Mouse (Mus musculus): ENCODE results near the gene Ciao1. TPM values are rescaled to one million over a fixed set of nuclear protein-coding genes. Genes with fewer than 3 reads are reported as not detected.
"Not testable (repeated sequence)": the region's sequence is repeated elsewhere in the genome, so short reads cannot be mapped to it uniquely, and the experiment has no call there.

Gene Ciao1
- total and polyA plus RNA-seq, 2 experiments from 2014 or later, result 30.0 to 53.0 TPM

DNA sequence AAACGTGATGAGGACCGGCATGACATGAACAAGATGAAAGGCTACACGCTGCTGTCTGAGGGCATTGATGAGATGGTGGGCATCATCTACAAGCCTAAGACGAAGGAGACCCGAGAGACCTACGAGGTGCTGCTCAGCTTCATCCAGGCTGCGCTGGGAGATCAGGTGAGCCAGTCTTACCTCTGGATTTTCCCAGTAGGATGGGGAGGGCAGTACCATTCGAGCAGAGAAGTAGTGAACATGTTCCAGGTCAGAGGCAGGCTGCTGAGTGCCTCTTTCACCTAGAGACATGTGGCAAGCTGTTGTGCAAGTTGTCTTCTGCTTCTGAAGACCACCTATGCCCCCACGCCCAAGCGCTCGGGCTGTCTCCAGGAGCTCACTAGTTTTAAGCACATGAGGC lies 36.9 kb downstream of the Ciao1 start:
- TF ChIP-seq CTCF (IDR thresholded peaks at IDR 0.05; ENCODE audit: low read depth), result no peak
- Histone ChIP-seq H3K27me3 (ENCODE audit: insufficient read depth, low read length) (no peaks in the 10 kb centered on the region), H3K4me3 (ENCODE audit: low read length) (no peak overlapping the region), H3K4me2 (ENCODE audit: low read depth, low read length) (no peak overlapping the region), H3K36me3 (ENCODE audit: insufficient read depth, low read length) (peaks cover 44% of the 10 kb centered on the region), H3K27ac (no peak overlapping the region), H3K9me3 (ENCODE audit: low read length) (no peaks in the 10 kb centered on the region), H3K9ac (replicated peaks; ENCODE audit: low read length) (no peak overlapping the region), H3K4me1 (ENCODE audit: insufficient read depth, low read length) (peaks cover 9% of the 10 kb centered on the region)
- ATAC-seq (no peak), DNase-seq (ENCODE audit: low spot score) (no peak)
- 93% methylated on average over 11 of the region's 11 CpGs for WGBS

DNA sequence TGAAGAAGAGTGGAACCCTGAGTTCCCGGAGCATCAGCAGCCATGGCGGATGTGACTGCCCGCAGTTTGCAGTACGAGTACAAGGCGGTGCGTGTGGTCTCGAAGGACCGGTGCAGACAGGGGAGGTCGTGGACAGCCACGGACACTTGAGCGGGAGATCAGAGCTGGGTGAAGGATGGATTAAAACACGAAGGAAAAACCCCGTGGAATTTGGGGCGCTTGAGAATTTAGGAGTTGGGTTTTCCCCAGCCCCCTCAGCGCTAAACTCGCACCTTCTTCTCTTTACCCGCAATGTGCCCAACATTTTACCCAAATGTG lies 39.2 kb downstream of the Ciao1 start:
- Histone ChIP-seq H3K9ac (replicated peaks; ENCODE audit: low read length) (peak overlapping the region; percentile 71), H3K27me3 (ENCODE audit: insufficient read depth, low read length) (no peaks in the 10 kb centered on the region), H3K36me3 (ENCODE audit: insufficient read depth, low read length) (peaks cover 25% of the 10 kb centered on the region), H3K4me1 (ENCODE audit: insufficient read depth, low read length) (peaks cover 9% of the 10 kb centered on the region), H3K4me2 (ENCODE audit: low read depth, low read length) (peak overlapping the region; percentile 82), H3K4me3 (ENCODE audit: low read length) (peak overlapping the region; percentile 78), H3K9me3 (ENCODE audit: low read length) (no peaks in the 10 kb centered on the region), H3K27ac (peak overlapping the region; percentile 78)
- no peak for ATAC-seq
- no peak for TF ChIP-seq CTCF (IDR thresholded peaks at IDR 0.05; ENCODE audit: low read depth)
- under 1% methylated on average over 17 of the region's 17 CpGs for WGBS
- DNase-seq (ENCODE audit: low spot score), result no peak

DNA sequence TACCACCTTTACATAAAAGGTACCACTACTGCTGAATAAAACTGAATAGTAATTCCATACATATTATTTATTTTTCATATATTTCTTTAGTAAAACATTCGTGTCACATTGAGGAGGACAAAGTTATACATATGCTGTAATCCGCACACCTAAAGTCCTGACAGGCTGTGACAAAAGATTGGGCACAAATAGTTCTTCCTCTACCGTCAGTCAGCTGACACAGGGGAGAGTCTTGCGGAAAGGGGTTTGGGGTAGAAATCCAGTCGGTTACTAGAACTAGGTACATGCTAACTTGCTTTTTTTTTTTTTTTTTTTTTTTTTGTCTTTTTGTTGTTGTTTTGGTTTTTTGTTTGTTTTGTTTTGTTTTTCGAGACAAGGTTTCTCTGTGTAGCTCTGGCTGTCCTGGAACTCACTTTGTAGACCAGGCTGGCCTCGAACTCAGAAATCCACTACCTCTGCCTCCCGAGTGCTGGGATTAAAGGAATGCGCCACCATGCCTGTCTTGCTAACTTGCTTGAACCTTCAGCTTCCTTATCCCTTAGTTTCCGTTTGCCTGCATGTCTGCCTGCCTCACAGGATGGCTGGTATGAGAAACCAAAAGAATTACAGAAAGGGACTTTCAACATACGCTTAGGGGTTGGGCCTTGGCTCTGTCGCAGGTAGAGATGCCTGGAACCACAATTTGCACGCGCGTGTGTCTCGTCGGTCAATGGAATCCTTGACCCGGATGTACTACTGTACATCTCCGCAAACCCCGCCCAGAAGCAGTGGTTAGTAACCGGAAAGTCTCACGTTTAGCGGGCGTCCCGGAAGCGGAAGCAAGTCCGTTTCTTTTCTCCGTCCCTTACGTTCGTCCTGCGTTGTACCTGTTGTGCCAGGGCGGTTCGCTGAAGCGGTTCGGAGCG lies 39.8 kb downstream of the Ciao1 start, which contains the start of the genes 1810024B03Rik and Snrnp200:
1810024B03Rik (minus strand) TSS at position 734 of the 905 bp plus-strand sequence.
Snrnp200 (plus strand) TSS at position 840 of the 905 bp plus-strand sequence.
- peak within 1 kb of the TSS; percentile 78 for H3K4me3 ChIP-seq (ENCODE audit: low read length)
- peak within 1 kb of the TSS; percentile 82 for H3K4me2 ChIP-seq (ENCODE audit: low read depth, low read length)
- peaks cover 24% of the 10 kb centered on the region for H3K36me3 ChIP-seq (ENCODE audit: insufficient read depth, low read length)
- H3K4me1 ChIP-seq (ENCODE audit: insufficient read depth, low read length), result peaks cover 9% of the 10 kb centered on the region
- H3K27me3 ChIP-seq (ENCODE audit: insufficient read depth, low read length), result no peaks in the 10 kb centered on the region
- 12% methylated on average over 36 of the region's 36 CpGs for WGBS
- peak within 1 kb of the TSS; percentile 80 for H3K27ac ChIP-seq
- TF ChIP-seq CTCF (IDR thresholded peaks at IDR 0.05; ENCODE audit: low read depth), result no peak
- no peaks in the 10 kb centered on the region for H3K9me3 ChIP-seq (ENCODE audit: low read length)
- H3K9ac ChIP-seq (replicated peaks; ENCODE audit: low read length), result peak within 1 kb of the TSS; percentile 71
- ATAC-seq (peak; percentile 99), DNase-seq (ENCODE audit: low spot score) (peak; percentile 99)

DNA sequence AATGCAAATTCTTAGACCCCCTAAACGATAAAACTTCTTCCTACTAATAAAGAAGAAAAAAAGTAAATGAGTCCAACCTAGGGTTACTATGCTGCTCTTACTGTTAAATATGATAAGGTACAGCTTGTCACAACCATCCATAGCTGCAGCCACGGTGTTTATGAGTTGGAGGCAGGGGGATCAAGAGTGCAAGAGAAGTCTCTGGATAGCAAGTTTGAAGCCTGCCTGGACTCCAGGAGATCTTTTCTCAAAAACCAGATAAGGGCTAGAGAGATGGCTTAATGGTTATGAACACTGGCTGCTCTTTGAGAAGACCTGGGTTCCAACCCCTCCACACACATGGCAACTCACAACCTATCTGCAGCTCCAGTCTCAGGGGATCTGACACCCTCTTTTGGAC lies 40.7 kb downstream of the Ciao1 start:
- Histone ChIP-seq H3K4me1 (ENCODE audit: insufficient read depth, low read length) (peaks cover 9% of the 10 kb centered on the region), H3K4me2 (ENCODE audit: low read depth, low read length) (no peak overlapping the region), H3K4me3 (ENCODE audit: low read length) (no peak overlapping the region), H3K9ac (replicated peaks; ENCODE audit: low read length) (no peak overlapping the region), H3K9me3 (ENCODE audit: low read length) (no peaks in the 10 kb centered on the region), H3K27me3 (ENCODE audit: insufficient read depth, low read length) (no peaks in the 10 kb centered on the region), H3K36me3 (ENCODE audit: insufficient read depth, low read length) (peaks cover 16% of the 10 kb centered on the region), H3K27ac (no peak overlapping the region)
- DNase-seq (ENCODE audit: low spot score), result no peak
- no peak for ATAC-seq
- 96% methylated on average over 2 of the region's 2 CpGs for WGBS
- TF ChIP-seq CTCF (IDR thresholded peaks at IDR 0.05; ENCODE audit: low read depth), result no peak

DNA sequence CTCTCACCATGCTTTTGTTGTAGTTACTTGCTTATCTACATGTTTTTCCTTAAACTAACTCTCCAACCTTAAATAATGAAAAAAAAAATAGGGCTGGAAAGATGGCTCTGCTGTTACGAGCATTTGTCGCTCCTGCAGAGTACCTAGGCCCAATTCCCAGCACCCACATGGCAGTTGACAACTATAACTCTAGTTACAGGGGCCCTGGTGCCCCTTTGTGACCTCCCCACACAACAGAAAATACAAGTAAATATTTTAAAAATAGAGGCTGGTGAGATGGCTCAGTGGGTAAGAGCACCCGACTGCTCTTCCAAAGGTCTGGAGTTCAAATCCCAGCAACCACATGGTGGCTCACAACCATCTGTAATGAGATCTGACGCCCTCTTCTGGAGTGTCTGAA lies 41.7 kb downstream of the Ciao1 start:
- not testable (repeated sequence) for H3K4me3 ChIP-seq (ENCODE audit: low read length); H3K27ac ChIP-seq; H3K9me3 ChIP-seq (ENCODE audit: low read length); ATAC-seq; DNase-seq (ENCODE audit: low spot score); H3K36me3 ChIP-seq (ENCODE audit: insufficient read depth, low read length); H3K27me3 ChIP-seq (ENCODE audit: insufficient read depth, low read length); H3K9ac ChIP-seq (replicated peaks; ENCODE audit: low read length); H3K4me1 ChIP-seq (ENCODE audit: insufficient read depth, low read length); H3K4me2 ChIP-seq (ENCODE audit: low read depth, low read length)
- WGBS, result 89% methylated on average over 4 of the region's 4 CpGs

DNA sequence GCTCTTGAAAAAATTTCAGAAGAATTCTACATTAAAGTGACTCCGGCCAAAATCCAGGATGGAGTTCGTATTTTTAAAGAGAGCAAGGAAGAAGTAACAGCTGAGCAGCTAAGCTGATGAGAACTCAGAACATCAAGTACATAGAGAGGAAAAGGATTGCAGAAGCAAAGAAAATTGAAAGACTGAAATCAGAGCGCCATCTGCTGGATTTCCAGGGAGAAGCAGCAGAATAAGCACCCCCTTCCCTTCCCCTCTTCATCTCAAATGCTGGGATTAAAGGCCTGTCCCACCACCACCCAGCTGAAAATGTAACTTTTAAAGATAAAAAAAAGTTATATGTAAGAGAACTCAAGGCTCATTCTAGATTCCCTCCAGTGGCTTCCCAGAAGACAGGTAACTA lies 42.7 kb downstream of the Ciao1 start:
- 31% methylated on average over 3 of the region's 3 CpGs for WGBS
- TF ChIP-seq CTCF (IDR thresholded peaks at IDR 0.05; ENCODE audit: low read depth), result peak; percentile 84
- no peaks in the 10 kb centered on the region for H3K36me3 ChIP-seq (ENCODE audit: insufficient read depth, low read length)

More for the DNA sequence above, 42.7 kb downstream of the Ciao1 start:
- peak; percentile 77 for DNase-seq (ENCODE audit: low spot score)
- no peak for ATAC-seq
- Histone ChIP-seq H3K27me3 (ENCODE audit: insufficient read depth, low read length) (no peaks in the 10 kb centered on the region), H3K27ac (no peak overlapping the region), H3K4me3 (ENCODE audit: low read length) (no peak overlapping the region), H3K9me3 (ENCODE audit: low read length) (no peaks in the 10 kb centered on the region), H3K9ac (replicated peaks; ENCODE audit: low read length) (no peak overlapping the region), H3K4me1 (ENCODE audit: insufficient read depth, low read length) (peaks cover 9% of the 10 kb centered on the region), H3K4me2 (ENCODE audit: low read depth, low read length) (no peak overlapping the region)

Other genes starting within 250 kb of the Ciao1 start
- gene Ap4e1, start 239.1 kb downstream of the Ciao1 start, total RNA-seq (2014; rRNA removed), result 9.5 and 10.1 TPM in 2 replicates
- gene Ap4e1, start 239.1 kb downstream of the Ciao1 start, polyA plus RNA-seq (2015; fragmentation: Nextera tagmentation; extraction: Ambion mirVana), result 5.9 and 7.4 TPM in 2 replicates
- 6.8 and 9.3 TPM in 2 replicates for gene Blvra, start 177.2 kb downstream of the Ciao1 start, total RNA-seq (2014; rRNA removed)
- 26.5 and 33.4 TPM in 2 replicates for gene Blvra, start 177.2 kb downstream of the Ciao1 start, polyA plus RNA-seq (2015; fragmentation: Nextera tagmentation; extraction: Ambion mirVana)
- gene Ncaph, start 113.9 kb downstream of the Ciao1 start, total RNA-seq (2014; rRNA removed), result 13.7 and 15.9 TPM in 2 replicates
- gene Ncaph, start 113.9 kb downstream of the Ciao1 start, polyA plus RNA-seq (2015; fragmentation: Nextera tagmentation; extraction: Ambion mirVana), result 13.0 and 15.6 TPM in 2 replicates
- gene Itpripl1, start 104.4 kb downstream of the Ciao1 start, total RNA-seq (2014; rRNA removed), result 11.5 and 14.6 TPM in 2 replicates
- gene Itpripl1, start 104.4 kb downstream of the Ciao1 start, polyA plus RNA-seq (2015; fragmentation: Nextera tagmentation; extraction: Ambion mirVana), result 11.0 and 12.4 TPM in 2 replicates
- gene 1810024B03Rik, start 39.5 kb downstream of the Ciao1 start, total RNA-seq (2014; rRNA removed), result 0.11 and 0.26 TPM in 2 replicates
- gene 1810024B03Rik, start 39.5 kb downstream of the Ciao1 start, polyA plus RNA-seq (2015; fragmentation: Nextera tagmentation; extraction: Ambion mirVana), result 1.6 and 1.7 TPM in 2 replicates
- 99.2 and 102 TPM in 2 replicates for gene Snrnp200, start 39.4 kb downstream of the Ciao1 start, total RNA-seq (2014; rRNA removed)
- gene Snrnp200, start 39.4 kb downstream of the Ciao1 start, polyA plus RNA-seq (2015; fragmentation: Nextera tagmentation; extraction: Ambion mirVana), result 29.6 and 31.7 TPM in 2 replicates
- gene Tmem127, start 92 bp upstream of the Ciao1 start, total RNA-seq (2014; rRNA removed), result 169 TPM in 2 replicates
- gene Tmem127, start 92 bp upstream of the Ciao1 start, polyA plus RNA-seq (2015; fragmentation: Nextera tagmentation; extraction: Ambion mirVana), result 72.1 and 76.1 TPM in 2 replicates
- 142 and 146 TPM in 2 replicates for gene Stard7, start 22.4 kb upstream of the Ciao1 start, total RNA-seq (2014; rRNA removed)
- gene Stard7, start 22.4 kb upstream of the Ciao1 start, polyA plus RNA-seq (2015; fragmentation: Nextera tagmentation; extraction: Ambion mirVana), result 92.3 and 94.3 TPM in 2 replicates
- 8.7 and 14.3 TPM in 2 replicates for gene Dusp2, start 88.3 kb upstream of the Ciao1 start, total RNA-seq (2014; rRNA removed)
- gene Dusp2, start 88.3 kb upstream of the Ciao1 start, polyA plus RNA-seq (2015; fragmentation: Nextera tagmentation; extraction: Ambion mirVana), result 19.4 and 19.9 TPM in 2 replicates
- gene Astl, start 90.8 kb upstream of the Ciao1 start, total RNA-seq (2014; rRNA removed), result not detected in 2 replicates
- not detected in 2 replicates for gene Astl, start 90.8 kb upstream of the Ciao1 start, polyA plus RNA-seq (2015; fragmentation: Nextera tagmentation; extraction: Ambion mirVana)
- gene Adra2b, start 115.4 kb upstream of the Ciao1 start, total RNA-seq (2014; rRNA removed), result 0.47 and 0.99 TPM in 2 replicates
- 0.89 and 1.1 TPM in 2 replicates for gene Adra2b, start 115.4 kb upstream of the Ciao1 start, polyA plus RNA-seq (2015; fragmentation: Nextera tagmentation; extraction: Ambion mirVana)
- gene Gpat2, start 177.4 kb upstream of the Ciao1 start, total RNA-seq (2014; rRNA removed), result 0.42 TPM in 1 of 2 replicates, not detected in the other
- gene Gpat2, start 177.4 kb upstream of the Ciao1 start, polyA plus RNA-seq (2015; fragmentation: Nextera tagmentation; extraction: Ambion mirVana), result 0.21 and 0.28 TPM in 2 replicates
- 29.4 and 44.4 TPM in 2 replicates for gene Fahd2a, start 196.7 kb upstream of the Ciao1 start, total RNA-seq (2014; rRNA removed)
- 33.6 and 34.0 TPM in 2 replicates for gene Fahd2a, start 196.7 kb upstream of the Ciao1 start, polyA plus RNA-seq (2015; fragmentation: Nextera tagmentation; extraction: Ambion mirVana)

Measured in hindbrain, postnatal 0 days (tissue).